Mouse (Mus musculus) macrophage (primary cell): ENCODE measurements around the gene Tmem110. TPM values are rescaled to one million over a fixed set of nuclear protein-coding genes. Genes with fewer than 3 reads are reported as not detected.
A peak's percentile ranks its signal among the peaks of the same experiment; 100 is the strongest.

ENCODE experiments used
- H3K27ac ChIP-seq: fragments of 350-480 bp; formaldehyde crosslinking; 2 replicates; pipeline ENCODE4 v1.9.0; 2021
- H3K36me3 ChIP-seq: fragments of 350-480 bp; formaldehyde crosslinking; 2 replicates; pipeline ENCODE4 v1.9.0; 2021; ENCODE audit errors: inconsistent target
- H3K4me3 ChIP-seq: fragments of 350-480 bp; formaldehyde crosslinking; 2 replicates; pipeline ENCODE4 v1.9.0; 2021; ENCODE audit errors: inconsistent target
- H3K79me2 ChIP-seq: fragments of 350-480 bp; formaldehyde crosslinking; 2 replicates; pipeline ENCODE4 v1.9.0; 2021; ENCODE audit errors: inconsistent target
- WGBS: methylation state at CpG from one replicate; pipeline ENCODE4 v1.1.7; 2026; ENCODE audit warnings: inconsistent platforms; ENCODE audit not compliant: missing documents; 5-methylcytosine and 5-hydroxymethylcytosine counted together
- polyA plus RNA-seq: library from polyadenylated mRNA; stranded (reverse); fragments of 250-400 nt; gene quantifications from 3 replicates; pipeline ENCODE4 v1.2.4, GENCODE M21; 2018; ENCODE audit warnings: inconsistent platforms

The Tmem110 gene
- polyA plus RNA-seq, 1 experiment from 2014 or later: 4.9 TPM

DNA sequence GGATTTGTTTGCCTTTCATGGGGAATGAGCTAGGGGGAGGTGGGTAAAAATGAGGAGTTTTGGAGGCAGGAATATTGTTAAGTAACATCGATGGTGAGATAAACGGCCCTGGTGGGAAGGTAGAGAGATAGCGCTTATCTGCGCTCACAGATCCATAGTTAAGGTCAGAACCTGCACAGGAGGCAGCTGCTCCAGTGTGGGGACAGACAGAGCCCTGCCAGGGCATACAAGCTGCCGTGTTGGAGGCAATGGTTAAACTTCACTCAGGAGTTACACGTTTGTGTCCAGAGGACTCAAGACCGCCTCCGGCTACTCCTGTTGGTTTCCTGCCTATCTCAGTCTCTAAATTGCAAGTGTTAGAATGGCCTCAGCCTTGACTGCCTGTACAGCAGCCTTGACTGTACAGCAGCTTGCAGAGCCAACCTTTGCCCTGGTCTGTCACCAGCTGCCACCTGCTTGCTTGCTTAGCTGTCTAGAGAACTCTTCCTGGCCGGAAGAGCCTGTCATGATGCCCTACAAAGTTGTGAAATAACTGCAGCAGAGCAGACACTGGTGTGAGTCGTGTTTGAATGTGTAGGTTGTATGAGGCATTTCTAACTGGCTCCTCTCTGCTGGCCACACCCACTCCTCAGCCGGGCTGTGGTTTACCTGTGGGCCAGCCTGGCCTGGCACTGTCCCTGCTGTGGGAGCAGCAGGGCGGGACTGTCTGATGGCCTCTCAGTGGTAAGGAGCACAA lies 49.9 kb downstream of the Tmem110 start:
- Histone ChIP-seq H3K4me3 (no peak overlapping the region), H3K27ac (0 out of 2 replicates have a peak overlapping the region, but pooled peaks have one; percentile 5), H3K79me2 (no peaks in the 10 kb centered on the region), H3K36me3 (no peaks in the 10 kb centered on the region; the same call in 1 of the 2 replicates)
- WGBS: 77% methylated on average over 12 of the region's 12 CpGs

DNA sequence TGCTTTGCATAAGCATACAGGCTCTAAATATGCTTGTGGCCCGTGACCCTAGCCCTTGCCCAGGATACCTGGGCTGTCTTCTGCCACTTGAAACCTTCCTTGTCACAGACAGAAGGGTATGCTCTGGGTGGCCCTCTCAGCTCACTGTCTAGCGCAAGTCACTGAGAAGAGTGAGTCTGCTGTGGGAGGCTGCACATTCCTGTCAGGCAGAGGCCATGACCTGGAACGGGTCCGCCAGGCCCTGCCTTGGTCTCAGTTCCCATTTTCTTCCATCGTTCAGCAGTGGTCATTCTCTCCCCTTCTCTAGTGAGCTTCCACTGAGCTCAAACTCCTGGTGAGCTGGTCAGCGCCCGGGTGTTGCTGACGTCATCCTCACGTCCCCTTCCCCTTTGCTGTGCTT lies 50.6 kb downstream of the Tmem110 start:
- Histone ChIP-seq H3K36me3 (no peaks in the 10 kb centered on the region; the same call in 1 of the 2 replicates), H3K27ac (0 out of 2 replicates have a peak overlapping the region, but pooled peaks have one; percentile 5), H3K79me2 (no peaks in the 10 kb centered on the region), H3K4me3 (no peak overlapping the region)
- 49% methylated on average over 9 of the region's 9 CpGs for WGBS

DNA sequence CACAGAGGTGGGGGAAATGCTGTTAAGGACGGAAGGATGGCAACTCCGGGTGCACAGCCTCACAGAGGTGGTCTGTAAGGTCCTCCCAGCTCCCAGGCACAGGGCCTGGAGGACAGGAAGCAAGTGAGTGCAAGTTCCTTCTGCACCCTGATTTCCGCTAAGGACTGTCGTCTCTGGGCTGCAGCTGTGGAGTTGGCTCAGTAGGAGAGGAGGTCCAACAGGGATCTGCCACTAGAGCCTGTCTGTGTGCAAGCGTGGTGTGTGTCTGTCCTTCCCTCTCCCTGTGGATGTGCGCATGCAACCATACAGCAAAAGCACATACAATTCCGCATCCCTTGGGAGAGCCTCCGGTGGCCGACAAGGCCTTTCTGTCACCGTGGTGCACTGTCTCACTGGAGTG lies 51.1 kb downstream of the Tmem110 start:
- Histone ChIP-seq H3K4me3 (no peak overlapping the region), H3K36me3 (no peaks in the 10 kb centered on the region; the same call in 1 of the 2 replicates), H3K27ac (no peak overlapping the region), H3K79me2 (no peaks in the 10 kb centered on the region)
- 76% methylated on average over 10 of the region's 10 CpGs for WGBS

DNA sequence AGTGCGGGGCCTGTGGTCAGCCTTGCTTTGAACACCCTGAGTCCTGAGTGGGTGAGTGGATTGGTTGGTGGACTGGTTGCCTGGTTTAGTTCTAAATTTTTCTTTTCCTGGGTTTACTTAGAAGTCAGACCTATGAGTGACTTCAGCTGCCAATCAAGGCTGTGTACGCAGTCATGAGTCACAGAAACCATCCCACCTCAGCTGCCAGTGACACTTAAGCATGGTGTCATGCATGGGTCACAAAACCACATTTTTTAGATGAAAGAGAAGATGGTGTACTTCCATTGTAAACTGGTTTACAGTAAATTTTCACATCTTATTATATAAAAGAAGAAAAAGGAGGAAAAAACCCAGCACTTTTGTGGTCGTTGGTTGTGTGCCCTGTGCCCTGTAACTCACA lies 52.4 kb downstream of the Tmem110 start:
- 91% methylated on average over 3 of the region's 3 CpGs for WGBS
- H3K4me3 ChIP-seq: no peak overlapping the region
- H3K27ac ChIP-seq: no peak overlapping the region
- H3K36me3 ChIP-seq: no peaks in the 10 kb centered on the region; the same call in 1 of the 2 replicates
- H3K79me2 ChIP-seq: no peaks in the 10 kb centered on the region

DNA sequence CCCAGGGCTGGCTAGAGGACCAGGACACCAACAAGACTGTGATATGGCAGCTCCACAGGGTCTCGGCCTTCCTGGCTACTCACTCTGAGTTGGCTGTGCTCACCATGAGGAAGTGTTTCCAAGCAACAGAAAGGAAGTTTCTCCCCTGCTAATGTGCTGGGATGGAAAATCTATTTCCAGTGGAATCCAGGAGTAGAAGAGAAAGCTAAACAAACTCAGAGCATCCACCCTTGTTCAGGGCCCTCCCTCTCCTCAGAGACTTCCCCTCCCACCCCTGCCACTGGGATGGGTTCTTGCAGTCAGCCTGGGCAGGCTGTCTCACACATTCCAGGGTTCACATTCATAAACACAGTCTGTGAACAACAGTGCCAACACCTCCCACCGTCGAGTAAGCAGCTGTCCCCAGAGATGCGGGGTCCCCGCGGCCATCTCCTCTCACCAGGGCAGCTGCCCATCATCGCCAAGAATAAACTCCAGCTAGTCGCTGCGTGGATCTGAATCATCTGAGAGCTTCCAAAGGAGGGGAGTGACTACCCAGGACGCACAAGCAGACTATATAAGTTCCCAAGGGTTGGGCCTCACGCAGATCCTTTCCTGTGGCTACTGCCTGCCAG lies 53.7 kb downstream of the Tmem110 start, which contains the start of gene Mustn1:
Mustn1 (plus strand) TSS at position 243 of the 614 bp plus-strand sequence.
- Histone ChIP-seq H3K79me2 (no peaks in the 10 kb centered on the region), H3K4me3 (no peak within 1 kb of the TSS), H3K27ac (no peak within 1 kb of the TSS), H3K36me3 (no peaks in the 10 kb centered on the region)
- WGBS: 84% methylated on average over 11 of the region's 11 CpGs

DNA sequence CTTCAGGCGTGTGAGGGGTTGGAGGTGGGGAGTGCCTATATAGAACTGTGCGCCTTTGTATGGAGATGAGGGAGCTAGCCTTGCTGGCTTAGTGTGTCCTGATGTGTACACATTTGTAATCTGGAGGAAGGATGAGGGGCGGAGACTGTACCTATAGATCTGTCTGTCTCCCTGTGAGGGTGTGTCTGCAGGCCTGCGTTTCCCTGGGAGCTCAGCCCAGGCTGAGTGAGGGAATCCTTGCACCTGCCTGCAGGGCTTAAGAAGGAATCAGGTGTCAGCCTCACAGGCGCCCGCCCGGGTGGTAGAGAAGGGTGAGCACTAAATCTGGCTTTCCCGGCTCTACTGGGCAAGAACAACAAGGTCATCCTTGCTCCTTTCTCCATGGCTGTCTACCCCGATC lies 54.4 kb downstream of the Tmem110 start:
- 94% methylated on average over 9 of the region's 9 CpGs for WGBS
- H3K79me2 ChIP-seq: no peaks in the 10 kb centered on the region
- no peaks in the 10 kb centered on the region for H3K36me3 ChIP-seq
- H3K27ac ChIP-seq: no peak overlapping the region
- no peak overlapping the region for H3K4me3 ChIP-seq

DNA sequence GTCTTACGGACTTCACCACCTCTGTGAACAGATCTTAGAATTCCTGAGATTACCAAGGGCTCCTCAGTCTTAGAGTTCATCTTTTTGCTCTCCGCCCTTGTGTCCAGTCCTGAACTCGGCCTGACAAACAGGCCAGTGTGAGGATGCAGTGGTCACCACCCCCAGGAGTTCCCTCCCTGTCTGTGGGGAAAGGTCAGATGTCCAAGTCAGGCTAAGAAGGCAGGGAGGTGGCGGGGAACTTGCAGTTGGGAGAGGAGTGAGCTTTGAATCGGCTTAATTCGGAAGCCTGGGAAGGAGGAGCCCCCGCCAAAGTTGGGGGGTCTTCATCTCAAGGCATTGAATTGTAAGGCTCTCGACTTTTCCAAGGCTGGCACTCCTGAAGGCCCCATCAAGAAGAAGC lies 54.9 kb downstream of the Tmem110 start:
- Histone ChIP-seq H3K36me3 (no peaks in the 10 kb centered on the region), H3K4me3 (no peak overlapping the region), H3K79me2 (no peaks in the 10 kb centered on the region), H3K27ac (no peak overlapping the region)
- WGBS: 93% methylated on average over 8 of the region's 8 CpGs

DNA sequence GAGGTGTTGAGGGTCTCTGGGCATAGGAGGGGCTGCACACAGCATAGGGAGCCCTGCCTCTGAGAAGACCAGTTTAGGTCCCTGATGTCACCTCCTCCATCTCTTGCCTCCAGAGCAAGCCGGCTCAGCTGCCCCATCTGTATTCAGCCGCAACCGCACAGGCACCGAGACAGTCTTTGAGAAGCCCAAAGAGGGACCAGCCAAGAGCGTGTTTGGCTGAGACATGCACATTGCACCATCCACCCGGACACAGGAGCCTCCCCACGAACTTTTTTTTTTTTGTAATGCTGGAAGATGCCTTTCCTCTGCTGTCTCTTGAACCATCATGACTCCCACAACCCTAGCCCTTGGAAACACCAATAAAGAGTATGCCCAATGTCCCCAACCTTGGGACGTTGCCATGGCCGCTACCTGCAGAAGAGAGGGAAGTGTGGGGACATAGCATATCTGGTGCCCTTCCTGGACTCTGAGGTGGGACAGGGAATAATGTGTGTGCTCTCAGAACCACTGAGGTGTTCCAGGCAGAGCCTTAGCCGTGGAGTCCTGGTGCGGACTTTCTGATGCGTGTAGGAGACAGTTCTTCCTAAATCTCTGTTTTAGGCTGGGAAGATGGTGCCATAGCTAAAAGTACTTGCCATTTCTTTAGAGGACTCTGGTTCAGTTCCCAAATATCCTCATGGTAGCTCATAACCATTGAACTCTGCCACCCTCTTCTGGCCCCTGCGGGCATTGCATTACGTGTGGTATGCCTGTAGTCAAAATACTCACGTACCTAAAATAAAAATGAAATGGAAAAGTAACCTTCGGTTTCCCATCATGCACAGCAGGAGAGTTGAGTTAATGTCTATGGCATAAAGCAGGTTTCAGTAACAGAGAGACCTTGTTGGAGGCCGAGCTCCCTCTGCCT lies 55.7 kb downstream of the Tmem110 start:
- Histone ChIP-seq H3K4me3 (no peak overlapping the region), H3K36me3 (no peaks in the 10 kb centered on the region), H3K27ac (no peak overlapping the region), H3K79me2 (no peaks in the 10 kb centered on the region)
- 77% methylated on average over 17 of the region's 17 CpGs for WGBS

DNA sequence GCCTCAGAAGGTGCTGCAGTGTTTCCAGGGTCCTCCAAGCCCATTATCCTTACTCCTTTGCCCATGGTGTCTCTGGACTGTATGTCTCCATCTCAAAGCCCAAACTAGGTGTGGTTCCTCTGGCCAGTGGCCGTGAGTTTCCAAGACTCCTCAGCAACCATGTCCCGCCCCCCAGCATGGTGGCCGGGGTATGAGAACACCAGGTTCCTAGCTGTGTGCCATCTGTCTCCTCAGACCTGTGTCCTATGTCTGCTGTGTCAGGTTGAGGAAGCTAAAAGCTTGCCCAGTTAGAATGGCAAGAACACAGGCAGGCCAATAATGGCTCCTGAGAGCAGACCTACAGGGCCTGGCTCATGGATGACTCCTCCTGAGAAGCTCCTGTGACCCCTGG lies 56.3 kb downstream of the Tmem110 start:
- Histone ChIP-seq H3K27ac (no peak overlapping the region), H3K36me3 (no peaks in the 10 kb centered on the region), H3K4me3 (no peak overlapping the region), H3K79me2 (no peaks in the 10 kb centered on the region)
- 83% methylated on average over 3 of the region's 3 CpGs for WGBS

DNA sequence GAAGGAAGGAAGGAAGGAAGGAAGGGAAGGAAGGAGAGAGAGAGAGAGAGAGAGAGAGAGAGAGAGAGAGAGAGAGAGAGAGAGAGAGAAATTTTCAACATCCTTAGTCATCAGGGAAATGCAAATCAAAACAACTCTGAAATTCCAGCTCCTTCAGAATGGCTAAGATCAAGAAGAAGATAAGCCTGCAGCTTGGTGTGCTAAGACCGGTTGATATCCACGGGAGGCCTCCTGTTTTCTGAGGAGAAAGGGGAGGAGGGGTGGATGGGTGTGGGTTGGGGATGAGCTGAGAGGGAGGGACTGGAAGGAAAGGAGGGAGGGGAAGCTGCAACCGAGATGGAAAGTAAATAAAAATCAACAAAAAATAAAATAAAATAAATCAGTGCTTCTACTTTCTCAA lies 59.9 kb downstream of the Tmem110 start:
- H3K79me2 ChIP-seq: no peaks in the 10 kb centered on the region
- H3K36me3 ChIP-seq: no peaks in the 10 kb centered on the region
- H3K27ac ChIP-seq: no peak overlapping the region
- H3K4me3 ChIP-seq: no peak overlapping the region
- WGBS: 33% methylated on average over 2 of the region's 3 CpGs

DNA sequence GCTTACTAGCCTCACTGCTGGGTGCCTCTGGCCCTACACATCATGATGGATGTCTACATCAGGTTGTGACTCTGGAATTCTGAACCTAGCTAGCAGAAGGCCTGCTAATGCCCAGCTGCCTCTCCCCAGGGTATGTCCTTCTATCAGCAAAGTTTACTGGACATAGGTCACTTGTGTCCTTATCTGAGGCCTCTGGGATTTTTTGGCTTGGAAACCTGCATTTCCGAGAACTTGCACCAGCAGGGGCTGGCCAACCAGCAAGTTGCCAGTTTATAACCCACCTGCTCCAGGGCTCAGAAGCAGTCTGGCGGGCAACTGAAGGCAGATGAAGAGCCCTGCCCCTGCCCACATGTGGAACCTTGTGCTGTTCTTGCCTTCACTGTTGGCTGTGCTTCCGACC lies 60.8 kb downstream of the Tmem110 start, which contains the start of gene Itih4:
Itih4 (plus strand) TSS at position 273 of the 400 bp plus-strand sequence.
- Histone ChIP-seq H3K36me3 (no peaks in the 10 kb centered on the region), H3K27ac (no peak within 1 kb of the TSS), H3K79me2 (no peaks in the 10 kb centered on the region), H3K4me3 (no peak within 1 kb of the TSS)
- WGBS: 100% methylated on average over 3 of the region's 3 CpGs

DNA sequence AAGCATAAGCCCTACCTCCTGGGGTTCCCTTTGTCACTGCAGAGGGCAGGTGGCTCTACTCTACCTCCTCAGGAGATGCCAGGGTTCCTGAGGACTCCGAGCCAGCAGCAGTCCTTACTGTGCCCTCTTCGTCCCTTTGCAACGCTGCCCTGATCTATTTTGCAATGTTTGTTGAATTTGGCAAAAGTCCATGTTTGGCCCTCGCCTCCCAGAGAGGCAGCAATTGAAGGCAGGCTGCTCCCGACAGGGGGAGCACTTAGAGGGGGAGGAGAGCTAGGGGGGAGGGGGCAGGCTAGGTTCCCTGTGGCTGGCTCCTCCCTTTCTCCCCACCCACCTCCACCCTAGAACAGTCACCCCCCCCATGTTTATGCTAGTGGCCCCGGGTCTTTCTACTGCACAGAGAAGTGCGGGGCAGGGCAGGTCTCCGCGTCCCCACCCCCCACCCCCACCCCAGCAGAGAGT lies 62.9 kb downstream of the Tmem110 start:
- H3K79me2 ChIP-seq: no peaks in the 10 kb centered on the region
- H3K4me3 ChIP-seq: no peak overlapping the region
- H3K36me3 ChIP-seq: no peaks in the 10 kb centered on the region
- WGBS: 10% methylated on average over 6 of the region's 9 CpGs
- H3K27ac ChIP-seq: no peak overlapping the region

DNA sequence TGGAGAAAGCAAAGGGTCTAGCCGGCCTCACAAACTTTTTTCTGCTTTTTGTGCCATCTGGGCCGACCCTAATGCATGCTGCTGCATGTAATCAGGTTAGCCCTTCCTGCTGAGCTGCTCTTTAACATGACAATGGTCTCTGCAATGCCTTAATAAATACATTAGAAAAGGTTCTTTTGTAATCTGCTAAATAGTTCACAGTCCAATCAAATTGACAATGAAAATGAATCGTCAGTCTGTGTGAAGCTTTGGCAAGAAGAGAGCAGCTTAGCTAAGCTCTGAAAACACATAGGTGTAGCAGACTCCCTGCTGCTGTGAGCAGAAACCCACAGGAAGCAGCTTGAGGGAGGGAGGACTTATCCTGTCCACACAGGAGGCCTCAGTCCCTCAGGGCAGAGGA lies 74.6 kb downstream of the Tmem110 start:
- 80% methylated on average over 3 of the region's 3 CpGs for WGBS
- Histone ChIP-seq H3K4me3 (no peak overlapping the region), H3K27ac (no peak overlapping the region), H3K36me3 (no peaks in the 10 kb centered on the region), H3K79me2 (no peaks in the 10 kb centered on the region)

DNA sequence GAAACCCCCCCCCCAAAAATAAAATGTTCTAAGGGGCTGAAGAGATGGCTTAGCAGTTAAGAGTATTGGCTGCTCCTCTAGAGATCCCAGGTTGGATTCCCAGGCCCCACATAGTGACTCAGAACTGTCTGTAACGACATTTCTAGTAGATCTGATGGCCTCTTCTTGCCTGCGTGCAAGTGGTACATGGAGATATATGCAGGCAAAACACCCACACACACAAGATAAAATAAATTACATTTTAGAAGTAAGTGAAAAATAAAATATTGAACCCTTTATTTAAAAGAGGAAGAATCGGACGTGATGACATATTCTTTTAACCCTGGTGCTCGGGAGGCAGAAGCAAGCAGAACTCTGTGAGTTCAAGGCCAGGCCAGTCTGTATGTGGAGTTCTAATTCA lies 77.2 kb downstream of the Tmem110 start:
- no peak overlapping the region for H3K27ac ChIP-seq
- no peaks in the 10 kb centered on the region for H3K79me2 ChIP-seq
- no peak overlapping the region for H3K4me3 ChIP-seq
- 87% methylated on average over 5 of the region's 5 CpGs for WGBS
- H3K36me3 ChIP-seq: no peaks in the 10 kb centered on the region
